Mouse (Mus musculus): ENCODE data around the gene Tmem19. TPM values are rescaled to one million over a fixed set of nuclear protein-coding genes. Genes with fewer than 3 reads are reported as not detected.
A peak's percentile ranks its signal among the peaks of the same experiment; 100 is the strongest.

Gene Tmem19
- total and polyA plus RNA-seq, 2 experiments from 2014 or later: 36.0 to 38.8 TPM

DNA sequence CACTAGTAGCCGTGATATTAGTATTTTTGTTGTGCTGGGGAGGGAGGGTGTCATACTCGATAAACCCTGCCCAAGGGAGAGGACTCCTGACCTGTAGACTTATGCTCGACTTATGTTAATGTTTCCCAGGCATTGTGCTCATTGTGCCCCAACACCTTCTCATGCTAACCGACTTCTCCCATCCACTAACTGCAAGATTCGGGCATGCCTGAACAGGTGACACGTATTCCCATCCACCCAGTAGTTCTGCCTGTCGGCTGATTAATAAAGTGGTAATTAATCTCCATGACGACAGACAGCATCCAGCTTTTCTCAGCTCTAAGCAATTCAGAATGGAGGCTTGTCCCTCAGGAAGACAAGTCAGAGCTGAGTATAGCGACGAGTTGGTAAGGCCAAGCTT lies 13.3 kb downstream of the Tmem19 start:
- WGBS: 49% methylated on average over 10 of the region's 10 CpGs
- ATAC-seq (peak; percentile 95), DNase-seq (peak; percentile 29)
- Histone ChIP-seq H3K4me3 (ENCODE audit: low read depth, low read length) (no peak overlapping the region), H3K27ac (ENCODE audit: low read depth, low read length) (peak overlapping the region; percentile 57), H3K9ac (no peak overlapping the region), H3K36me3 (ENCODE audit: insufficient read depth) (peaks cover 8% of the 10 kb centered on the region), H3K4me2 (ENCODE audit: low read depth) (no peak overlapping the region), H3K4me1 (ENCODE audit: insufficient read depth) (no peaks in the 10 kb centered on the region), H3K27me3 (ENCODE audit: insufficient read depth, low read length) (no peaks in the 10 kb centered on the region), H3K9me3 (ENCODE audit: low read length) (no peaks in the 10 kb centered on the region)
- TF ChIP-seq CTCF (IDR thresholded peaks at IDR 0.05; ENCODE audit: low read depth): no peak

DNA sequence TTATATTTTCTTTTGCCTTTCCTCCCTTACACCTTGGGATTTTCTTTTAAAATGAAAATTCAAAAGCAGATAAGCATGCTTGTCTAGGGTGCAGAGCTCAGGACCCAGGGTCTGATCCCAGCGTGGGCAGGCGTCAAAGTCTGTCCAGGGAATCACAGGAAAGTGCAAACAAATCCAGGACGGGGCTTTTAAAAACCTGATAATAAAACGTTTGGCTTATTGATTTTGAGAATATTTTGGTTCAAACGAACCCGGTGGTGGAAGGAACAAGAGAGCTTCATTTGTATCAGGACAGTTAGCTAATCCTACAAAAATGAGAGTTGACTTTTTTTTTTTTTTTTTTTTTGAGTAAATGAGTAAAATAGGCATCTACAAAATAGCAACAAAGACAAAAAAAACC lies 14.2 kb downstream of the Tmem19 start:
- no peaks in the 10 kb centered on the region for H3K9me3 ChIP-seq (ENCODE audit: low read length)
- H3K4me2 ChIP-seq (ENCODE audit: low read depth): no peak overlapping the region
- H3K4me3 ChIP-seq (ENCODE audit: low read depth, low read length): no peak overlapping the region
- no peak for TF ChIP-seq CTCF (IDR thresholded peaks at IDR 0.05; ENCODE audit: low read depth)
- no peak for ATAC-seq
- DNase-seq: no peak
- H3K9ac ChIP-seq: no peak overlapping the region
- H3K27ac ChIP-seq (ENCODE audit: low read depth, low read length): no peak overlapping the region
- H3K4me1 ChIP-seq (ENCODE audit: insufficient read depth): no peaks in the 10 kb centered on the region
- H3K36me3 ChIP-seq (ENCODE audit: insufficient read depth): peaks cover 16% of the 10 kb centered on the region
- H3K27me3 ChIP-seq (ENCODE audit: insufficient read depth, low read length): no peaks in the 10 kb centered on the region
- 86% methylated on average over 6 of the region's 6 CpGs for WGBS

DNA sequence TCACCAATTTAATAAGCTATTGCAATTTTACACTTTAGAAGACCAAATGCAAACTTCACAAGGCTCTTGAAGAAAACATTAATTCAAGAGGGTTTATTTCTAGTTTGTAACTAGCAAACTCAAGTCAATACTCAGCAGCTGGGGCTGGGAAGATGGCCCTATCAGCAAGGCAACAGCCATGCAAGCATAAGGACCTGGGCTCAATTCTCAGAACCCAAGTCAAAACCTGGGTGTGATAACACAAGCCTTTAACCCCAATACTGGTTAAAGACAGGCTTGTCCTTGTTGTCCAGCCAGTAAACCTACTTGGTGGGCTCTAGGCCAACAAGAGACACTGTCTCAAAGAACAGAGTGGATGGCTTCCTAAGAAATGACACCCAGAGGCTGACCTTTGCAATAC lies 15.9 kb downstream of the Tmem19 start:
- Histone ChIP-seq H3K27ac (ENCODE audit: low read depth, low read length) (no peak overlapping the region), H3K9me3 (ENCODE audit: low read length) (no peaks in the 10 kb centered on the region), H3K9ac (no peak overlapping the region), H3K27me3 (ENCODE audit: insufficient read depth, low read length) (no peaks in the 10 kb centered on the region), H3K4me2 (ENCODE audit: low read depth) (no peak overlapping the region), H3K4me1 (ENCODE audit: insufficient read depth) (no peaks in the 10 kb centered on the region), H3K4me3 (ENCODE audit: low read depth, low read length) (no peak overlapping the region), H3K36me3 (ENCODE audit: insufficient read depth) (peaks cover 29% of the 10 kb centered on the region)
- no peak for TF ChIP-seq CTCF (IDR thresholded peaks at IDR 0.05; ENCODE audit: low read depth)
- ATAC-seq (no peak), DNase-seq (no peak)

GRCm38 (mm10) chr10:115342771-115343425 lies 19.4 kb downstream of the Tmem19 start:
- DNase-seq: no peak
- no peak for ATAC-seq
- H3K4me1 ChIP-seq (ENCODE audit: insufficient read depth): no peaks in the 10 kb centered on the region
- WGBS: 89% methylated on average over 4 of the region's 4 CpGs
- peaks cover 42% of the 10 kb centered on the region for H3K36me3 ChIP-seq (ENCODE audit: insufficient read depth)
- TF ChIP-seq CTCF (IDR thresholded peaks at IDR 0.05; ENCODE audit: low read depth): no peak
- no peak overlapping the region for H3K4me2 ChIP-seq (ENCODE audit: low read depth)
- no peak overlapping the region for H3K27ac ChIP-seq (ENCODE audit: low read depth, low read length)
- H3K9me3 ChIP-seq (ENCODE audit: low read length): no peaks in the 10 kb centered on the region
- H3K9ac ChIP-seq: no peak overlapping the region
- no peaks in the 10 kb centered on the region for H3K27me3 ChIP-seq (ENCODE audit: insufficient read depth, low read length)
- H3K4me3 ChIP-seq (ENCODE audit: low read depth, low read length): no peak overlapping the region

DNA sequence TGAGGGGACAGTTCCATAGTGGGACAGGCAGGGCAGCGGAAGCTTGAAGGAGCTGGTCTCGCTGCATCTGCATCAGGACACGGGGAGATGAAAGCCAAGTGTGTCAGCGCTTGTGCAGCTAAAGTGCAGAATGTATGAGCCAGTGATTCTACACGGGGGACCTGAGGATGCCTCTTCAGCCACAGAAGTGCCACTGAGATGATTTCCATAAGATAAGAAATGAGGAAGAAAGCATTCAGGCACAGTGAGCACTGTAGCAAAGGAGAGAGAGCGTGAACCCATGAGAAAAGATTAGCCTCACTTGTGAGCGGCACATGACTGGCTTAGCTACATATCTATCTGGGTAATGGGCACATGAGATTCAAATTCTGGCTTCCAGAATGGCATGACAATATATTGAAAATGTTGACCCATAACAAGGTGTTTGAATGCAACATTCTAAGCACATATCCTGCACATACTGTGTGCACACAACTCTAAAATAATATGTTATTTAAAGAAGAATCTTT lies 22.4 kb downstream of the Tmem19 start:
- ATAC-seq: no peak
- H3K9me3 ChIP-seq (ENCODE audit: low read length): no peaks in the 10 kb centered on the region

DNA sequence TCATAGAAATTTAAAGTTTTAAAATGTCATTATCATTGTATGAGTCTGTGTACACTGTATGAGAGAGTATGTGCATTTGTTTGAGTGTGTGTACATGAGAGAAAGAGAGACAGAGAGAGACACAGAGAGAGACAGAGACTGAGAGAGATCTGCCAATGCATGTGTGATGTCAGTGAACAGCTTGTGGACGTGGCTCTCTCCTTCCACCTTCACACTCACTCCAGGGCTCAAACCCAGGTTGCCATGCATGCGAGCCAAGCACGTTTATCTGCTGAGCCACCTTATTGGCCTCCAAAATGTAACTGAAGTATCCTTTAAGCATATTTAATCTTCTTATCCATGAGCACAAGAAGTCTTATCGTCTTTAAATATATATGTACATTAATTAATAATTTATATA lies 25.4 kb downstream of the Tmem19 start:
- H3K36me3 ChIP-seq (ENCODE audit: insufficient read depth): peaks cover 16% of the 10 kb centered on the region
- 90% methylated on average over 4 of the region's 4 CpGs for WGBS

More for the DNA sequence above, 22.4 kb downstream of the Tmem19 start:
- H3K9ac ChIP-seq: no peak overlapping the region
- H3K4me3 ChIP-seq (ENCODE audit: low read depth, low read length): no peak overlapping the region
- H3K27me3 ChIP-seq (ENCODE audit: insufficient read depth, low read length): no peaks in the 10 kb centered on the region
- 96% methylated on average over 7 of the region's 7 CpGs for WGBS
- H3K4me1 ChIP-seq (ENCODE audit: insufficient read depth): no peaks in the 10 kb centered on the region
- H3K27ac ChIP-seq (ENCODE audit: low read depth, low read length): no peak overlapping the region
- H3K4me2 ChIP-seq (ENCODE audit: low read depth): no peak overlapping the region
- DNase-seq: no peak
- no peak for TF ChIP-seq CTCF (IDR thresholded peaks at IDR 0.05; ENCODE audit: low read depth)
- peaks cover 38% of the 10 kb centered on the region for H3K36me3 ChIP-seq (ENCODE audit: insufficient read depth)

GRCm38 (mm10) chr10:115333528-115333927 lies 28.8 kb downstream of the Tmem19 start:
- Histone ChIP-seq H3K9ac (no peak overlapping the region), H3K9me3 (ENCODE audit: low read length) (no peaks in the 10 kb centered on the region), H3K27ac (ENCODE audit: low read depth, low read length) (no peak overlapping the region), H3K4me1 (ENCODE audit: insufficient read depth) (no peaks in the 10 kb centered on the region), H3K36me3 (ENCODE audit: insufficient read depth) (no peaks in the 10 kb centered on the region), H3K4me3 (ENCODE audit: low read depth, low read length) (no peak overlapping the region), H3K27me3 (ENCODE audit: insufficient read depth, low read length) (no peaks in the 10 kb centered on the region), H3K4me2 (ENCODE audit: low read depth) (no peak overlapping the region)
- DNase-seq: peak; percentile 14
- TF ChIP-seq CTCF (IDR thresholded peaks at IDR 0.05; ENCODE audit: low read depth): no peak
- peak; percentile 48 for ATAC-seq
- 67% methylated on average over 9 of the region's 9 CpGs for WGBS

More for the DNA sequence above, 25.4 kb downstream of the Tmem19 start:
- TF ChIP-seq CTCF (IDR thresholded peaks at IDR 0.05; ENCODE audit: low read depth): no peak
- no peak overlapping the region for H3K4me2 ChIP-seq (ENCODE audit: low read depth)
- H3K27me3 ChIP-seq (ENCODE audit: insufficient read depth, low read length): no peaks in the 10 kb centered on the region
- ATAC-seq (no peak), DNase-seq (no peak)
- H3K9me3 ChIP-seq (ENCODE audit: low read length): no peaks in the 10 kb centered on the region
- H3K4me3 ChIP-seq (ENCODE audit: low read depth, low read length): no peak overlapping the region
- no peaks in the 10 kb centered on the region for H3K4me1 ChIP-seq (ENCODE audit: insufficient read depth)
- no peak overlapping the region for H3K27ac ChIP-seq (ENCODE audit: low read depth, low read length)
- H3K9ac ChIP-seq: no peak overlapping the region

Measured in forebrain, postnatal 0 days (tissue).